Mouse (Mus musculus) megakaryocyte, embryonic 14.5 days (primary cell): ENCODE measurements around the gene Dnhd1. TPM values are rescaled to one million over a fixed set of nuclear protein-coding genes. Genes with fewer than 3 reads are reported as not detected.

ENCODE experiments used
- H3K27me3 ChIP-seq: replicated peaks from 2 replicates; pipeline ENCODE3; 2012; ENCODE audit warnings: inconsistent platforms
- H3K36me3 ChIP-seq: replicated peaks from 2 replicates; pipeline ENCODE3; 2012; ENCODE audit warnings: low read length, inconsistent platforms, mixed read lengths
- H3K4me1 ChIP-seq: 2 replicates; pipeline ENCODE4 v1.6.1; 2012; ENCODE audit warnings: inconsistent platforms
- H3K4me3 ChIP-seq: replicated peaks from 2 replicates; pipeline ENCODE3; 2012; ENCODE audit warnings: moderate library complexity, mild to moderate bottlenecking, inconsistent platforms
- H3K9me3 ChIP-seq: 2 replicates; pipeline ENCODE4 v1.6.1; 2012; ENCODE audit warnings: inconsistent platforms
- FLI1 ChIP-seq: IDR thresholded peaks from 2 replicates; pipeline ENCODE4 v1.6.1; 2012; ENCODE audit warnings: low read length, inconsistent platforms, mixed read lengths
- GATA1 ChIP-seq: IDR thresholded peaks from 3 replicates; pipeline ENCODE4 v1.6.1; 2012; ENCODE audit warnings: mixed read lengths, low read length, inconsistent platforms, borderline replicate concordance
- polyA plus RNA-seq: library from polyadenylated mRNA; stranded (reverse); fragments of >175 nt; gene quantifications from 2 replicates; pipeline ENCODE4 v1.2.3, GENCODE M21; 2012; ENCODE audit warnings: low replicate concordance; ENCODE audit not compliant: insufficient read depth

The Dnhd1 gene
- 0.63 TPM in 1 of 2 replicates, not detected in the other for polyA plus RNA-seq

DNA sequence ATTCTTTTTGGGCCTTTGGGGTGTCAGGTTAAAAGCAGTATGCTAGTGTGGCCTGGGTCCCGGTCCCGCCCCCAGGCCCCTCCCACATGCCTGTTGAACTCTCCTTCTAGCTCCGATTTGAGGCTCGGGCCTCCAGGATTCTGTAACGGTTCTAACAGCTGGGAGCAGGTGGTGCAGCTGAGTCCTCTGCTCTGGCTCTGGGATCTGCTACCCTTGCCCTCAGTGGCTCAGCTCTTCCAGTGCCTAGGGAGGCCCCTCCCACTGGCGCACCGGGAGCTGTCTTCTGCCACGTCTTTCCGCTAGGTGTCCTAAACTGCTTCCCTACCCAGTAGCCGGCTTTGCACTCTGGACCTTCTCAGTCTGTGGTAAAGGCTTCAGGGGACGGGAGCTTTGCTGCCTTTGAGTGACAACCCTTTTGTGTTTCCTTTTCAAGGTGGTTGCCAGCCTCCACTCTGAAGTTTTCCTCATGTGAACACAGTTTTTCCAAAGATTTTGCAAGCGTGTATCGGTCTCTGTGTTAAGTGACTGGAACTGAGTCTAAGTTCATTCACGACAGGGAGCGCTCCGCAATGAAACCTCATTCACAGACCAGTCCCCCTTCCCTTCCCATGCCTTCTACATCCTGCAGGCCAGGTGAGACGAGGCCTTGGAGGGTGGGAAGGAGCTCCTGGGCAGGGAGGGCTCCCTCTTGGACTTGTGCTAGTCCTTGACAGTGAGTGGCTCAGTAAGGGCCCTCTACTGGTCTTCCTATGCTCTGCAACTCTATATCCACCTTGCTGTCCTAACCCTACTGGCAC lies at the start of gene Dnhd1:
Dnhd1 (plus strand) TSS at position 189 of the 797 bp plus-strand sequence.
- Histone ChIP-seq H3K4me1 (peaks cover 15% of the 10 kb centered on the region), H3K27me3 (no peaks in the 10 kb centered on the region), H3K36me3 (peaks cover 28% of the 10 kb centered on the region), H3K4me3 (peak within 1 kb of the TSS; percentile 92), H3K9me3 (no peaks in the 10 kb centered on the region)
- TF ChIP-seq FLI1 (no peak), GATA1 (no peak)

DNA sequence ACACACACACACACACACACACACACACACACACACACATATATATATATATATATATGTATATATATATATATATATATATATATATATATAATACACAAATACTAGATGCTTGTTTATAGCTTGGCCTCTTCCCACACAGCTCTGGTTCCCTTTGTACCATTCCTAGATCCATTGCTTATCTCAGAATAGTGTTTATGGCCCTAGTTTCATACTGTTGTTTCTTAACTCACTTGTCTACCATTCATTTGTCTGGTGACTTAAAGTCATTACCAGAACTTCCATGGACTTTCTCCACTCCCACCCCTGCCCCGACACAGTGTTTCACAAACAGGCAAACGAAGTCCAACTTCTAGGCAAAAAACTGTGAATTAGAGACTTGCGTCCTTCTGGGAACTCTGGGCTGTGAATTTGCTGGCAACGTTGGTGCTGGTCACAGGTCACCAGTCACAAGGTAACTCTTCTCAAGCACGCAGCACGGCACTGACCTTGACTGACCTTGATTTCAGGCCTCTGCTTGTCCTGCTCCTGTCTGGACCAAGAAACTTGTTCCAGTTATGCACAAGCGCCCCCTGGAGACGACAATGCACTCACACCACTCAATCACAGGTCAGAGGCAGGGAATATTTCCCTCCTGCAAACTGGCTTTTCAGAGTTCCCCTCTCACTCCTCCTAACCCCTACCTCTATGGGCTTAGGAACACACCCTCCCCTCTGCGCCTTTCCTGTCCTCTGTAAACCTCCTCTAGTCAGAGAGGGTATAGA lies 47.6 kb upstream of the Dnhd1 start:
- Histone ChIP-seq H3K36me3 (no peaks in the 10 kb centered on the region), H3K27me3 (peaks cover 15% of the 10 kb centered on the region)
- TF ChIP-seq GATA1: no peak
- TF ChIP-seq FLI1: no peak

DNA sequence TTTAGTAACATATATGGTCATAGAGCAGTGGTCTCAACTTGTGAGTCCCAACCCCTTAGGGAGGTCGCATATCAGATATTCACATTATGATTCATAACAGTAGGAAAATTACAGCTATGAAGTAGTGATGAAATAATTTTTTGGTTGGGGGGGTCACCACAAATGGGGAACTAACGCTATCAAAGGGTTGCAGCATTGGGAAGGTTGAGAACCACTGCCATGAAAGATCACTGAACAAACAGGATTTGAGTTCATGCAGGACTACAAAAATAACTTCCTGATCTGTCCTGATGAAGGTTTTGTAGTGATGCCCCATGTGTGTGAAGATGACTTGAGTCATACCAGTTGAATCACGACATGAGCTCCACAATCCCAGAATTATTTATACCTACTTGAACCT lies 42.2 kb upstream of the Dnhd1 start:
- H3K4me1 ChIP-seq: peaks cover 6% of the 10 kb centered on the region; the same call in 1 of the 2 replicates
- TF ChIP-seq FLI1 (no peak), GATA1 (no peak)

More for the DNA sequence above, 47.6 kb upstream of the Dnhd1 start:
- Histone ChIP-seq H3K9me3 (peaks cover 3% of the 10 kb centered on the region; the same call in 1 of the 2 replicates), H3K4me3 (no peak overlapping the region), H3K4me1 (0 out of 2 replicates have a peak, but pooled peaks cover 3% of the 10 kb centered on the region)

DNA sequence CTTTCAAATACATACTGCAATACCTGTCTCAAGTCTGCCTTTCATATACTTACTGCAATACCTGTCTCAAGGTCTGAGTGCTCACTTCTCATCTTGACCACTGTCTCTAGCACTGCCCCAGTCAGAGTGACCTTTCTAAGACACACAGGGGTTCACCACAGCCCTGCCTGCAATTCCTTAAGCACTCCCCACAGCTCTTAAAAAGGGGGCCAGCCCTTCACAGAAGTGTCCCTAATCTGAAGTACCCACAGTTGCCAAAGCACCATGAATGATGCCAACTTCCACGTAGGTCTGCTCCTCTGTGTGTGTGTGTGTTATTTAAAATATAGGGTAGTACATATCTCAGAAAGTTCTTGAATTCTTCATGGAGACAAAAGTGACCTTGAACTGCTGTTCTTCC lies 38.9 kb upstream of the Dnhd1 start:
- no peak overlapping the region for H3K4me3 ChIP-seq
- H3K9me3 ChIP-seq: no peaks in the 10 kb centered on the region
- no peaks in the 10 kb centered on the region for H3K27me3 ChIP-seq
- peaks cover 63% of the 10 kb centered on the region for H3K36me3 ChIP-seq
- TF ChIP-seq GATA1 (no peak), FLI1 (no peak)
- H3K4me1 ChIP-seq: peaks cover 10% of the 10 kb centered on the region

More for the DNA sequence above, 42.2 kb upstream of the Dnhd1 start:
- H3K9me3 ChIP-seq: peaks cover 3% of the 10 kb centered on the region; the same call in 1 of the 2 replicates
- H3K4me3 ChIP-seq: no peak overlapping the region
- H3K27me3 ChIP-seq: peaks cover 3% of the 10 kb centered on the region
- H3K36me3 ChIP-seq: peaks cover 30% of the 10 kb centered on the region

DNA sequence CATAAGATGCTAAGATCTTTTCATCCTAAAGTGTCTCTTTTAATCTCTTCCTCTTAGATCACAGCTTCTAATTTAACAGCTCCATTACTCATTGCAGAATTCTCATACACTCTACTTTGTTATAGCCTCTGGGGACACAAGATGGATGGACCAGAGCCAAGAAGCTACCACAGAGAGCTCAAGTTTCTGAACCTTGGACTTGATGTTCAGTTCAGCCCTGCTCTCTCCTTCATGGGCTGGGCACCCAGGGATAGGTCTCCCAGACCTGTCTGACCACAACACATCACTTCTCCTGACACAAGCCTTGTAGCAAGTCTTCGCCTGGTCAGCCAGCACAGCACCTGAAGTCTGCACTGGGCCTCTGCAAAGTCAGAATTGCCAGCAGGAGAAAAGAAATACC lies 36.2 kb upstream of the Dnhd1 start:
- peaks cover 89% of the 10 kb centered on the region for H3K36me3 ChIP-seq
- H3K4me1 ChIP-seq: peaks cover 4% of the 10 kb centered on the region
- no peak for TF ChIP-seq FLI1
- TF ChIP-seq GATA1: no peak
- no peak overlapping the region for H3K4me3 ChIP-seq
- H3K9me3 ChIP-seq: no peaks in the 10 kb centered on the region
- no peaks in the 10 kb centered on the region for H3K27me3 ChIP-seq

DNA sequence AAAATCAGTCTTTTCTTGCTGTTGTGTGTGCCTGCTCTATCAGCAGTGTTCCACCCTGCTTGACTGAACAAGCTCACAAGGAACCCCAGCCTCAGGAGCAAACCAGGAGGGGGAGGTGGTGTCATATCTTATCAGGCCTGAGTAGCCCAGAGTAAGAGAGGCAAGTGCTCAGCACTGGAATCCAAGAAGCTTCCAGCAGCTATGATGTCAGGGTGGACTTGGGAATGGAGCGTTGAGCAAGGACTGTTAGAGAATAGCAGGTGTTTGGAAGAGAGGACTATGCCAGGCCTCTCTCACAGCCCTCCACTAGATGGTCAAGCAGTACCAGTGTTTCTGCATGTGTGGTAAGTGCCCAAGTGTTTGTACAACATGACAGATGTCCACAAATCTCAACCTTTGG lies 34.9 kb upstream of the Dnhd1 start:
- Histone ChIP-seq H3K4me3 (no peak overlapping the region), H3K9me3 (no peaks in the 10 kb centered on the region), H3K36me3 (peaks cover 98% of the 10 kb centered on the region), H3K4me1 (peaks cover 4% of the 10 kb centered on the region), H3K27me3 (no peaks in the 10 kb centered on the region)
- TF ChIP-seq GATA1 (no peak), FLI1 (no peak)

DNA sequence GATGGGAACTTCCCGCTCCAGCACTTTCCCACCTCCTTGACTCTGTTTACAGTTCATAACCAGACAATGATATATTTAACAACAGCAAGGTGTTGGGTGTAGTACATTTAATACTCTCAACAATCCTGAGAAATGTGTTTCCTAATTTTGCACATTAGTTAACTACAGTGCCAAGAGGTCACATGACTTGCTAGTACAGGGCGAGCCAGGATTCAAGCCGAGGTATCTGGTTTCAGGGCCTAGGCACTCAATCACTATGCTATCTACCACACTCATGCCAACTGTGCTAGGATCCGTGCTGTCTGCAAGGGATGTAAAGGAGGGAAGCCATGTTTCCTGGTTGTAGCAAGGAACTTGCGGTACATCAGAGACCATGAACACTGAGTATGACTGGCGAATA lies 34.1 kb upstream of the Dnhd1 start:
- Histone ChIP-seq H3K4me3 (no peak overlapping the region), H3K4me1 (peaks cover 4% of the 10 kb centered on the region), H3K9me3 (no peaks in the 10 kb centered on the region), H3K27me3 (no peaks in the 10 kb centered on the region), H3K36me3 (peaks cover 98% of the 10 kb centered on the region)
- TF ChIP-seq GATA1: no peak
- no peak for TF ChIP-seq FLI1

DNA sequence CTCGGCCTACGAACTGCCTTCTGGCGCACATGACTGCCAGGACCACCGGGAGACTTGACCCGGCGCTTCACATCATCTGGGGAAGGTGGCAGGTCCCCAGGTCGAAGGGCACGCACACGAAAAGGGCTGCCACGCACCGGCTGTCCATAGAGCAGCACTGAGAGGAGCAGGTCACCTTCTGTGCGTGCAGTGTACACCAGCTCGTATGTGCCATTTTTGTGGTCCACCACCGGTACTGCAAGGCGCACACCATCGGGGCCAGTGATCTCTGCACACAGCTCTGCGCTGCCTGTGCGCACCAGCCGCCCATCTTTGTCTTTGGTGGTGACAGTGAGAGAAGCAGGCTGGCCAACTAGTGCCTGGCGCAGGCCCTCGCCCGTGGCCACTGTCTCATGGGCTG lies 32.8 kb upstream of the Dnhd1 start:
- H3K4me3 ChIP-seq: peak overlapping the region; percentile 3
- no peaks in the 10 kb centered on the region for H3K9me3 ChIP-seq
- H3K36me3 ChIP-seq: peaks cover 91% of the 10 kb centered on the region
- TF ChIP-seq FLI1 (no peak), GATA1 (no peak)
- H3K4me1 ChIP-seq: peaks cover 4% of the 10 kb centered on the region
- H3K27me3 ChIP-seq: no peaks in the 10 kb centered on the region

DNA sequence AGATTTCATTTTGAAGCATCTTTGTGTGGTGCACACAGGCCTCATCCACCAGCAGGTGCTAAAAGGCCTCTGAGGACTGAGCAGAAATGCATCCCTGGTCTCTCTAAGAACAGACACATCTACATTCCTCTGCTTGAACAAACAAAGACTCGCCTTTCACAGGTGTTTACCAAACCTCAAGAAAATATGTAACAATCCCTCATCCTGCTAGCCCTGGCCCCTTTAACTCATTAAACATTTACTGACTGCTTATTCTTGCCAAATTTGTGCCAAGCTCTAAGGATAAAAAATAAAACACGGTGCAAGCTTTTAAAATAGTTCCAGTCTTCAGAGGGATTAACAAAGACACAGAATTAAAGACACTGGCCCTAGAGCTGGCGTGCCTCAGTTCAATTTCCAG lies 30.9 kb upstream of the Dnhd1 start:
- H3K9me3 ChIP-seq: no peaks in the 10 kb centered on the region
- H3K27me3 ChIP-seq: no peaks in the 10 kb centered on the region
- peaks cover 86% of the 10 kb centered on the region for H3K36me3 ChIP-seq
- H3K4me1 ChIP-seq: peaks cover 4% of the 10 kb centered on the region
- no peak overlapping the region for H3K4me3 ChIP-seq
- TF ChIP-seq GATA1: no peak

DNA sequence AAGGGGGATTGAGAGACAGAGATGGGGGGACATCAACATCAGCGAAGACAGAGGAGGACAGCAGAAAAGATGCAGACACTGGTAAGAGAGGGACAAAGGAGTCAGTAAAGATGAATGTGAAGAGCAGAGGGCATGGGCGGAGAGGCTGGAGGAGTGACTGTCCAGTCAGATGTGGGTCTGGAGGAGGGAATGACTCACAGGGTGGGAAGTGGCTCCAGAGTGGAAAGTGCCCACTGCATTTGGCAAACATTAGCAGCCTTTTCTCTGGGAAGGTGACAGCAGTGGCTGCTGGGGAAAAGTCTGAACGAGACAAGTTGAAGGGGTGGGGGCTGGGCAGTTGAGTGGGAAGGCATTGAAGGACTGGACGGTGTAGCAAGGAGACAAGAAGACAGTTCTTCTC lies 29.6 kb upstream of the Dnhd1 start:
- TF ChIP-seq GATA1: no peak
- no peak for TF ChIP-seq FLI1
- H3K9me3 ChIP-seq: no peaks in the 10 kb centered on the region
- H3K4me1 ChIP-seq: peaks cover 4% of the 10 kb centered on the region; the same call in 1 of the 2 replicates
- H3K27me3 ChIP-seq: no peaks in the 10 kb centered on the region
- no peak overlapping the region for H3K4me3 ChIP-seq
- H3K36me3 ChIP-seq: peaks cover 78% of the 10 kb centered on the region
